Mouse (Mus musculus) heart, adult 18-20 months (tissue): ENCODE measurements around the gene Olfr811. TPM values are rescaled to one million over a fixed set of nuclear protein-coding genes. Genes with fewer than 3 reads are reported as not detected.

Experiments
- DNase-seq, 2 experiments: peaks; one replicate each; pipeline ENCODE4 v3.0.0; 2021 to 2022; ENCODE audit warnings: mixed read lengths in 1 of 2
- long read RNA-seq, 2 experiments: library from polyadenylated mRNA; stranded (forward); transcript quantifications; one replicate each; pipeline ENCODE4 v2.0.0; 2021
- total RNA-seq, 2 experiments: library from RNA; stranded (reverse); gene quantifications; 2 replicates each; pipeline ENCODE4 v1.2.3; 2021

Gene Olfr811
- total RNA-seq, result not detected
- long read RNA-seq, experiment 1, result 0 reads
- long read RNA-seq, experiment 2, result 0 reads

- DNase-seq, result no peak
Observed at GRCm38 (mm10) chr10:129804296-129804695, at the start of gene Olfr811. Olfr811 (minus strand) TSS chr10:129804396.

GRCm38 (mm10) chr10:129847343-129847742 lies 43.1 kb upstream of the Olfr811 start:
- DNase-seq, result no peak

GRCm38 (mm10) chr10:129845994-129846393 lies 41.8 kb upstream of the Olfr811 start, which contains the start of gene Olfr812:
Olfr812 (minus strand) TSS chr10:129846094.
- no peak for DNase-seq

GRCm38 (mm10) chr10:129794817-129795216 lies 9.4 kb downstream of the Olfr811 start, which contains the start of gene Olfr810:
Olfr810 (minus strand) TSS chr10:129794917.
- no peak for DNase-seq

GRCm38 (mm10) chr10:129778123-129778522 lies 26.1 kb downstream of the Olfr811 start:
- no peak for DNase-seq

GRCm38 (mm10) chr10:129774338-129774737 lies 29.9 kb downstream of the Olfr811 start, which contains the start of gene Olfr809:
Olfr809 (plus strand) TSS chr10:129774638.
- DNase-seq, result no peak

GRCm38 (mm10) chr10:129765182-129765581 lies 39.0 kb downstream of the Olfr811 start, which contains the start of gene Olfr808:
Olfr808 (plus strand) TSS chr10:129765482.
- no peak for DNase-seq

GRCm38 (mm10) chr10:129757693-129758092 lies 46.5 kb downstream of the Olfr811 start, which contains the start of gene Olfr807:
Olfr807 (minus strand) TSS chr10:129757793.
- DNase-seq, result no peak

Other genes with a start within 250 kb of the Olfr811 start
- gene Olfr794, start 236.7 kb downstream of the Olfr811 start, total RNA-seq, result not detected
- gene Olfr796, start 191.8 kb downstream of the Olfr811 start, total RNA-seq, result not detected
- gene Olfr798, start 176.5 kb downstream of the Olfr811 start, total RNA-seq, result not detected
- not detected for gene Olfr799, start 166.9 kb downstream of the Olfr811 start, total RNA-seq
- not detected for gene Olfr800, start 146.7 kb downstream of the Olfr811 start, total RNA-seq
- not detected for gene Olfr801, start 130.5 kb downstream of the Olfr811 start, total RNA-seq
- not detected for gene Olfr802, start 116.2 kb downstream of the Olfr811 start, total RNA-seq
- gene Olfr803, start 110.1 kb downstream of the Olfr811 start, total RNA-seq, result not detected
- gene Olfr804, start 101.2 kb downstream of the Olfr811 start, total RNA-seq, result not detected
- gene Olfr805, start 75.0 kb downstream of the Olfr811 start, total RNA-seq, result not detected
- gene Olfr806, start 62.5 kb downstream of the Olfr811 start, total RNA-seq, result not detected
- not detected for gene Olfr807, start 46.6 kb downstream of the Olfr811 start, total RNA-seq
- gene Olfr808, start 38.9 kb downstream of the Olfr811 start, total RNA-seq, result not detected
- not detected for gene Olfr809, start 29.8 kb downstream of the Olfr811 start, total RNA-seq
- not detected for gene Olfr810, start 9.5 kb downstream of the Olfr811 start, total RNA-seq
- not detected for gene Olfr812, start 41.7 kb upstream of the Olfr811 start, total RNA-seq
- not detected for gene Olfr813, start 51.0 kb upstream of the Olfr811 start, total RNA-seq
- gene Olfr814, start 75.5 kb upstream of the Olfr811 start, total RNA-seq, result not detected
- not detected for gene Olfr815, start 101.5 kb upstream of the Olfr811 start, total RNA-seq
- gene Olfr816, start 111.2 kb upstream of the Olfr811 start, total RNA-seq, result not detected
- gene Olfr818, start 144.7 kb upstream of the Olfr811 start, total RNA-seq, result not detected
- gene Olfr819, start 162.9 kb upstream of the Olfr811 start, total RNA-seq, result not detected
- not detected for gene Olfr247, start 171.7 kb upstream of the Olfr811 start, total RNA-seq
- not detected for gene Gm10310, start 180.7 kb upstream of the Olfr811 start, total RNA-seq
- not detected for gene Olfr820, start 208.2 kb upstream of the Olfr811 start, total RNA-seq
- not detected for gene Olfr821, start 226.0 kb upstream of the Olfr811 start, total RNA-seq